Mouse (Mus musculus): ENCODE data around the gene Snrnp70. TPM values are rescaled to one million over a fixed set of nuclear protein-coding genes. Genes with fewer than 3 reads are reported as not detected.
A peak's percentile ranks its signal among the peaks of the same experiment; 100 is the strongest.

Snrnp70 gene
- polyA plus RNA-seq, 1 experiment from 2014 or later: 241 TPM

- peaks cover 43% of the 10 kb centered on the region for H3K4me1 ChIP-seq
- DNase-seq (ENCODE audit: low spot score): peak; percentile 96
- H3K27me3 ChIP-seq (ENCODE audit: insufficient read depth, poor library complexity, severe bottlenecking): peaks cover 35% of the 10 kb centered on the region
- H3K9me3 ChIP-seq: no peaks in the 10 kb centered on the region
- WGBS: 10% methylated on average over 28 of the region's 28 CpGs
- H3K4me3 ChIP-seq: peak within 1 kb of the TSS; percentile 70
- peak within 1 kb of the TSS; percentile 70 for H3K27ac ChIP-seq
- peaks cover 36% of the 10 kb centered on the region for H3K36me3 ChIP-seq
Measured at GRCm38 (mm10) chr7:45370475-45371311, 24.8 kb downstream of the Snrnp70 start, which contains the start of gene Lin7b. TSS of gene Lin7b (minus strand) at chr7:45370583.

- peak overlapping the region; percentile 70 for H3K4me3 ChIP-seq
- no peak for DNase-seq (ENCODE audit: low spot score)
- peak overlapping the region; percentile 70 for H3K27ac ChIP-seq
- peaks cover 45% of the 10 kb centered on the region for H3K4me1 ChIP-seq
- peaks cover 30% of the 10 kb centered on the region for H3K36me3 ChIP-seq
- 8% methylated on average over 49 of the region's 52 CpGs for WGBS
- peaks cover 43% of the 10 kb centered on the region for H3K27me3 ChIP-seq (ENCODE audit: insufficient read depth, poor library complexity, severe bottlenecking)
- no peaks in the 10 kb centered on the region for H3K9me3 ChIP-seq
Measured at GRCm38 (mm10) chr7:45369836-45370474, 25.6 kb downstream of the Snrnp70 start.

- peaks cover 25% of the 10 kb centered on the region for H3K36me3 ChIP-seq
Measured at GRCm38 (mm10) chr7:45369022-45369745, 26.4 kb downstream of the Snrnp70 start.

GRCm38 (mm10) chr7:45368178-45368577 lies 27.4 kb downstream of the Snrnp70 start:
- DNase-seq (ENCODE audit: low spot score): no peak
- peak overlapping the region; percentile 70; the same call in 1 of the 2 replicates for H3K4me3 ChIP-seq
- H3K36me3 ChIP-seq: peaks cover 17% of the 10 kb centered on the region
- WGBS: 79% methylated on average over 15 of the region's 15 CpGs
- H3K27me3 ChIP-seq (ENCODE audit: insufficient read depth, poor library complexity, severe bottlenecking): peaks cover 60% of the 10 kb centered on the region
- H3K4me1 ChIP-seq: peaks cover 45% of the 10 kb centered on the region
- H3K27ac ChIP-seq: no peak overlapping the region
- H3K9me3 ChIP-seq: no peaks in the 10 kb centered on the region

More at GRCm38 (mm10) chr7:45369022-45369745, 26.4 kb downstream of the Snrnp70 start:
- H3K4me3 ChIP-seq: 0 out of 2 replicates have a peak overlapping the region, but pooled peaks have one; percentile 70
- 68% methylated on average over 16 of the region's 16 CpGs for WGBS
- H3K4me1 ChIP-seq: peaks cover 45% of the 10 kb centered on the region
- no peak overlapping the region for H3K27ac ChIP-seq
- H3K27me3 ChIP-seq (ENCODE audit: insufficient read depth, poor library complexity, severe bottlenecking): peaks cover 50% of the 10 kb centered on the region
- no peak for DNase-seq (ENCODE audit: low spot score)
- no peaks in the 10 kb centered on the region for H3K9me3 ChIP-seq

DNA sequence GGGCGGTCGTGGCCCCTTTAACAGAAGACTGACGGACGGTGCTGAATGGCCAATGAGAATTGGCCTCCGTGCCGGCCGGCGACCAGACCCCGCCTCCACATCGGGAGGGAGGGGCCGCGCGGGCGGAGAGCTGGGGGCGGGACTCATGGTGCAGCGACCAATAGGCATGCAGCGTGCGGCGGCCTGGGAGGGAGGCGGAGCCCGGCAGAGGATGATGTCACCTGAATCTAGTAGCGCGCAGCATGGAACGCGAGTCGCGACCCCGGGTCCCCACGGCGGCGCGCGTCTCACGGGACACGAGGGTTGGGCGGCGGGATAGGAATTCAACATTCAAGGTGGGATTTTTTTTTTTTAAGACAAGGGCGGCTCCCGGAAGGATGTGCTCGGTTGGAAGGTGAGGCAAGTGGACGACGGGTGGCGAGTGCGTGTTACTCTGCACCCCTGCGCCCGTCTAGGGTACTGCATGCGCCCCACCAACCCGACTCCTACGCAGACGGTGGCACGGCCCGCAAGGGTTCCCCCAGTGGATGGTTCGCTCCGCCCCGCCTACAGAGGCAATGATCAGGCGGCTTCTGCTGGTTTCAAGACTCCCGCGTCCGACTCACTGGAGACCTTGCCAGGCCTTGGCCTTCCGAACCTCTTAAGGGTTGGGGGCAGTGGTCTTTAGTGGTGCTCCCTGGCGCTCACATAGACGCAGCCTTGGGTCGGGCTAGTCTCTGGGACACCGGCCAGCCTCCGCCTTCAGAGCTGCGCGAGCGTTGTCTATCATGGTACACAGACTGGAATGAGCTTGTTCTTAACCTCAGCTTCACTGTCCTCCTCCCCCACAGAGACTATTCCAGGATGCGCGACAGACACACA lies 28.3 kb downstream of the Snrnp70 start:
- Histone ChIP-seq H3K4me3 (peak overlapping the region; percentile 70), H3K27me3 (ENCODE audit: insufficient read depth, poor library complexity, severe bottlenecking) (peaks cover 70% of the 10 kb centered on the region), H3K9me3 (no peaks in the 10 kb centered on the region), H3K36me3 (peaks cover 7% of the 10 kb centered on the region), H3K4me1 (peaks cover 48% of the 10 kb centered on the region), H3K27ac (peak overlapping the region; percentile 78)
- under 1% methylated on average over 70 of the region's 70 CpGs for WGBS
- peak; percentile 98 for DNase-seq (ENCODE audit: low spot score)

GRCm38 (mm10) chr7:45366652-45367019 lies 28.9 kb downstream of the Snrnp70 start, which contains the start of gene Ppfia3:
TSS of gene Ppfia3 (minus strand) at chr7:45367019.
- peak within 1 kb of the TSS; percentile 78 for H3K27ac ChIP-seq
- peaks cover 3% of the 10 kb centered on the region; the same call in 1 of the 2 replicates for H3K36me3 ChIP-seq
- peak within 1 kb of the TSS; percentile 70 for H3K4me3 ChIP-seq
- no peak for DNase-seq (ENCODE audit: low spot score)
- no peaks in the 10 kb centered on the region for H3K9me3 ChIP-seq
- under 1% methylated on average over 21 of the region's 26 CpGs for WGBS
- H3K27me3 ChIP-seq (ENCODE audit: insufficient read depth, poor library complexity, severe bottlenecking): peaks cover 76% of the 10 kb centered on the region
- peaks cover 53% of the 10 kb centered on the region for H3K4me1 ChIP-seq

DNA sequence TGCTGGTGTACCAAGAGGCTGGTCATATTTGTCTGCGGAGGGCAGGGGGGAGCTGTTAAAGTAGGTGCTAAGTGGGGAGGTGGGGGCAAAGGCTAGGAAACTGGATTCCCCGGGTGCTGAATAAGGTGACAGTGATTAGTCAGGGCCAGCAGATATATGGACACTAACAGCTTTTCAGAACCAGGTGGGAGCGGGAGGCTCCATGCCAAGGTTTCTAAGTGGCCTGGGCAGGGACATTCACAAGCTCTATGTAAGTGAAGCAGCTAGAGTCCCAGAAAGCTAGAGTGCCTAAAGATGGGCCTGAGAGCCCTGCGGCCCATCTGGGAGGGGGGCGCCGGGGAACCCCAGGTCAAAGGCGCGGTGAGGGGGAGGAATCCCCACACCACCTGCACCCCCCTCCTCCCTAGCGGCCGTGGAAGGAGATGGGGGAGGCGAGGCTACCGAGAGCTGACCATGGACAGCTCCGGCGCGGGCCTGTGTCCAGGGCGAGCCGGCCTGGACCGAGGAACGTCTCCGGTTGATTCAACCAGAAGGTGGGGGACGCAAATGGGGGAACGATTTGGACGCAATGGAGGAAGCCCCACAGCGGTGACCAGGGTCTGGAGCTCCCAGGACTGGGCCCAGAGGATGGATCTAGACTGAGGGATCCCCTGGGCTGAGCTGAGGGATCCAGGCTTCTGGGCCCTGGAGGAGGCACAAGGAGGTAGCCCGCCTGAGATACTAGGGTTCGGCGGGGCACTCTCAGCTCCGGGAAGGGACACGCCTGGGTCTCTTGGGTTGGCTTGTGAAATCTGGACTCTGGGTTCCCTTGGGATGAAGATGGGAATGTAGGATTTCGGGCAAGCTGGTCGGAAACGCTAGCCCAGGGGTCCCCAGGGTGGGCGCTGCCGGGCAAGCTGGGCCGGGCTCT lies 29.5 kb downstream of the Snrnp70 start:
- Histone ChIP-seq H3K4me1 (peaks cover 53% of the 10 kb centered on the region), H3K27ac (peak overlapping the region; percentile 78), H3K4me3 (peak overlapping the region; percentile 70), H3K9me3 (no peaks in the 10 kb centered on the region), H3K27me3 (ENCODE audit: insufficient read depth, poor library complexity, severe bottlenecking) (peaks cover 82% of the 10 kb centered on the region), H3K36me3 (no peaks in the 10 kb centered on the region)
- 4% methylated on average over 30 of the region's 35 CpGs for WGBS
- DNase-seq (ENCODE audit: low spot score): peak; percentile 86

- peaks cover 39% of the 10 kb centered on the region for H3K4me1 ChIP-seq
- 75% methylated on average over 2 of the region's 2 CpGs for WGBS
- DNase-seq (ENCODE audit: low spot score): no peak
Measured at GRCm38 (mm10) chr7:45363983-45364382, 31.6 kb downstream of the Snrnp70 start.

DNA sequence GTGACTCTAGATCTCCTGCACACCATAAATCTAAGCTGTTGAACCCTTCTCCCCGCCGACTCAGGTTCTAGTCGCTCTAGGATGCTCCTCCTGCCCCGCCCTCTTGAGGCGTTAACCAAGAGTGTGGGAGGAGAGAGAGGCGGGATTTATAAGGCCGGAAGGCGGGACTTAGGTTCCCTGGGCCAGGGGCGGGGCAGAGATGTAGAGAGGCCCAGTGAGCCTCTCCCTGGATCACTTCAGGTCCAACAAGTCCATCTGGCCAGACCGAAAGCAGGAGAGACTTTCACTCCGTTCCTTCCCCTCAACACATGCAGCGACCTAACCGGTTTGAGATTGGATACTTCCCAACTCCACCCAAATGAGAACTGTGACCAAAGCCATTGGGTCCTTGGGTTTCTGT lies 32.7 kb downstream of the Snrnp70 start:
- no peaks in the 10 kb centered on the region for H3K36me3 ChIP-seq
- 8% methylated on average over 13 of the region's 13 CpGs for WGBS
- peaks cover 84% of the 10 kb centered on the region for H3K27me3 ChIP-seq (ENCODE audit: insufficient read depth, poor library complexity, severe bottlenecking)

More at GRCm38 (mm10) chr7:45363983-45364382, 31.6 kb downstream of the Snrnp70 start:
- Histone ChIP-seq H3K9me3 (no peaks in the 10 kb centered on the region), H3K4me3 (no peak overlapping the region), H3K27ac (no peak overlapping the region), H3K27me3 (ENCODE audit: insufficient read depth, poor library complexity, severe bottlenecking) (peaks cover 86% of the 10 kb centered on the region), H3K36me3 (no peaks in the 10 kb centered on the region)

DNA sequence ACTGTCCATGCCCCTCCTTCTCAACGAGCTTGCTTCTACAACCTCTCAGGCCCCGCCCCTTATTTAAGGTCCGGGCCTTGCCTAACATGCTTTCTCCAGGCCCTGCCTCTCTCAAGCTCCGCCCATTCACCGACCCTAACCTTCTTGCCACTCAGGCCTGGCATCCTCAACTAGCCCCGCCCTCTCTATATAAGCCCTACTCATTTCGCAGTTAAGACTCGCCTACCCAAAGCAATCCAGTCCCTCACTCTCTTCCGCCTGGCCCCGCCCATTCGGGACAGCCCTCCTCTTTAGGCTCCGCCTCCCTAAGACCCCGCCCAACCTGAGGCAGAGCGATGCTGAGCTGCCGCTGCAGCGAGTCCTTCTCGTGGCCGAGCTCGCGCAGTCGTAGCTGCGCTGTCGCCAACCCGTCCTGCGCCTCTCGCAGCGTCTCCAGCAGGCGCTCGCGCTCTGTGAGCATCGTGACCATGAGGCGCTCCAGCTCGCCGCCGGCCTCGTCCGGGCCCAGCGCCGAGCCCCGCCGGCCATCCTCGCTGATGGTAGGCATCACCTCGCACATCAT lies 34.2 kb downstream of the Snrnp70 start:
- peak overlapping the region; percentile 62 for H3K27ac ChIP-seq
- under 1% methylated on average over 43 of the region's 43 CpGs for WGBS

More for the DNA sequence above, 32.7 kb downstream of the Snrnp70 start:
- peaks cover 34% of the 10 kb centered on the region for H3K4me1 ChIP-seq
- DNase-seq (ENCODE audit: low spot score): no peak
- H3K27ac ChIP-seq: no peak overlapping the region
- H3K4me3 ChIP-seq: 0 out of 2 replicates have a peak overlapping the region, but pooled peaks have one; percentile 3
- H3K9me3 ChIP-seq: no peaks in the 10 kb centered on the region

More for the DNA sequence above, 34.2 kb downstream of the Snrnp70 start:
- DNase-seq (ENCODE audit: low spot score): peak; percentile 93
- H3K4me1 ChIP-seq: peaks cover 25% of the 10 kb centered on the region
- no peaks in the 10 kb centered on the region for H3K36me3 ChIP-seq
- H3K9me3 ChIP-seq: no peaks in the 10 kb centered on the region
- H3K4me3 ChIP-seq: peak overlapping the region; percentile 63
- peaks cover 93% of the 10 kb centered on the region for H3K27me3 ChIP-seq (ENCODE audit: insufficient read depth, poor library complexity, severe bottlenecking)

Data from heart, embryonic 10.5 days (tissue).